Mouse (Mus musculus): ENCODE measurements around the gene Gm11009.
"Not testable (repeated sequence)": the region's sequence is repeated elsewhere in the genome, so short reads cannot be mapped to it uniquely, and the experiment has no call there.

Gene Gm11009

GRCm38 (mm10) chr2:176319394-176319793 lies at the start of gene Gm11009:
Gene Gm11009, minus strand, starts transcription at chr2:176319494.
- DNase-seq, result not testable (repeated sequence)
